Mouse (Mus musculus) adrenal gland, postnatal 14 days (tissue): ENCODE results near the gene Abi3. TPM values are rescaled to one million over a fixed set of nuclear protein-coding genes. Genes with fewer than 3 reads are reported as not detected.

Experiments
- DNase-seq: peaks from one replicate; pipeline ENCODE4 v3.0.0; 2021; ENCODE audit warnings: mixed read lengths
- total RNA-seq: library from RNA; stranded (reverse); gene quantifications from 2 replicates; pipeline ENCODE4 v1.2.3, GENCODE M21; 2021

Abi3 gene
- total RNA-seq, 1 experiment from 2014 or later: 15.6 TPM

DNA sequence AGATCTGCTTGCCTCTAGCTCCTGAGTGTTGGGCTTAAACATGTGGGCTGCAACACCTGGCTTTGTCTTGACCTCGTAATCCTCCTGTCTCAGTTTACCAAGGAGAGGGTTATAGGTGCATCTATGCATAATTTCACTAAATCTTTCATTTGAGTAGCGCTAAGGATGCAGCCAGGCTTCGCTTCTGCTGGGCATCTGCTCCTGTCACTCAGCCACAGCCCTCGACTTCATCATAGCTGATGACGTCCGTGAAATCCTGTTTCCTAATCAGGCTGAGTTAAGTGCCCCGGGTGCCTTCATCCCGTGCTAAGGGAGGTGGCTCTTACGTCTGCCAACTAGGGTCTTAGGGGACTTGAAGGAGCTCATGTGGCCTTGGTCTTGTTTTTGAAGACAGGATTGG is 58.3 kb downstream of the Abi3 start:
- DNase-seq: no peak

DNA sequence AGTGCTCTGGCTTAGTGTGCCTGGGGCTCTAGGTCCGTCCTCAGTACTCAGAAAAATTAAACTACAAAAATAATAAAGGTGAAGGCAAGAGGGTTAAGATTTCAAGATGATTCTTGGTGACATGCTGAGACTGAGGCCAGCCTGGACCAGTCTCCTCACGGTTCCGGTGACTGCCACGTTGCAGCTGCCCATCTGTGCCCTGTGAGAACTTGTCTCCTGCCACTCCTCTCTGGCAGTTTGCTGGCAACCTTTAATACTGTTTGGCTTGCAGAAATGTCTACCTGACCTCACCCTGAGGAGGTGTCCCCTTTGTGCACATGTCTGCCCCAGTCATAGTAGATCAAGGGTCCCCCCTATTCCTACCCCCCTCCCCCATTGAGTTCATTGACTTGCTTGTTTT is 58.8 kb downstream of the Abi3 start:
- no peak for DNase-seq

DNA sequence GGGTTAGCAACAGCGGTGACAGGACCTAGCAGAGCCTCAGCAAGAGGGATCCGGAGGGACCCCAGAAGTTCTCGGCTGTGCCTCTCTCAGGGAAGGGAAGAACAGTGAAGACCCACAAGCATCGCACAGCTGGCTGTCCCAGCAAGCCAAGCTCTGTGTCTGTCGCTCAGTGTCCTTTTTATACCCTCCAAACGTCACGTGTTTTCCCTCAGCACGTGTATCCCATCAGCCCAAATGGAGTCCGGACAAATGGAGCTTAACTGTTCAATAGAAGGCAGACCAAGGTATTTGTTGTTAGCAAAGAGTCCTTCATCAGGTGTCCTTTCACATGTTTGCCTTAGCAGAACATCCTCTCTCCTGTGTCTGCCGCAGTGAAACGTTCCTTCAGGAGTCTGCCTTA is 60.7 kb downstream of the Abi3 start:
- DNase-seq: no peak

DNA sequence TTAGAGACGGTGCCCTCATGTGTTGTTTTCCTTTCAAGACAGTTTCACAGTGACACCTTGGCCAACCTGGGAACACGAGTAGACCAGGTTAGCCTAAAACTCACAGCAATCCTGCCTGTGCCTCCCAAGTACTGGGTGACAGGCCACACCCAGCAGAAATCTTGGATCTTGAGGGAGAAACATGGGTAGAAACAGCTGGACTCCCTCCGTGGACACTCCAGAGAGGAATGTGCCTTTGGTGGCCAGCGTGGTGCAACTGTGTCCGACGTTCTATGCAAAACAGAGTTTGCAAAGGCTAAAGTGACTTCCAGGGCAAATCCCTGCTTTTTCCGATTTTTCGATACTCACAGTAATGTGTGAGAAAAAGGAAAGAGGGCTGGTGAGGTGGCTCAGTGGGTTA is 61.8 kb downstream of the Abi3 start:
- no peak for DNase-seq

Other genes starting within 250 kb of the Abi3 start
- gene Phb, start 175.5 kb downstream of the Abi3 start, total RNA-seq: 332 and 338 TPM in 2 replicates
- 42.9 and 43.6 TPM in 2 replicates for gene Zfp652, start 129.8 kb downstream of the Abi3 start, total RNA-seq
- 0.82 and 1.2 TPM in 2 replicates for gene B130006D01Rik, start 118.9 kb downstream of the Abi3 start, total RNA-seq
- 269 and 312 TPM in 2 replicates for gene Phospho1, start 18.0 kb downstream of the Abi3 start, total RNA-seq
- 30.3 and 31.4 TPM in 2 replicates for gene Gngt2, start 5.3 kb downstream of the Abi3 start, total RNA-seq
- not detected in 2 replicates for gene B4galnt2, start 72.4 kb upstream of the Abi3 start, total RNA-seq
- 5.0 and 8.4 TPM in 2 replicates for gene Igf2bp1, start 163.5 kb upstream of the Abi3 start, total RNA-seq
- not detected in 2 replicates for gene Gip, start 182.1 kb upstream of the Abi3 start, total RNA-seq
- 77.7 and 79.2 TPM in 2 replicates for gene Snf8, start 192.4 kb upstream of the Abi3 start, total RNA-seq
- 43.8 and 45.2 TPM in 2 replicates for gene Ube2z, start 222.9 kb upstream of the Abi3 start, total RNA-seq
- 244 and 262 TPM in 2 replicates for gene Atp5g1, start 233.2 kb upstream of the Abi3 start, total RNA-seq